Mouse (Mus musculus) liver, postnatal 0 days (tissue): ENCODE measurements at regions not wholly inside any gene's neighbourhood (a gene's known extent, or its start where the extent isn't known, plus 50 kb on each side); places are given as distances from the start of the nearest gene placed in this dataset.

Experiments
- ATAC-seq: fragments of 200-750 bp; cut with Nextera tagmentation; 2 replicates; pipeline ENCODE4 v1.8.0; 2017; ENCODE audit warnings: mild to moderate bottlenecking, moderate library complexity
- DNase-seq: peaks from one replicate; pipeline ENCODE4 v3.0.0-alpha.2; 2016
- H3K27ac ChIP-seq: fragments of 300-500 bp; sonication (generic); 2 replicates; pipeline ENCODE4 v1.5.1; 2014; ENCODE audit warnings: antibody characterized with exemption, moderate library complexity, mild to moderate bottlenecking, low read depth
- H3K27me3 ChIP-seq: fragments of 300-500 bp; sonication (generic); 2 replicates; pipeline ENCODE4 v1.6.1; 2014; ENCODE audit warnings: low read length, control low read depth, mixed read lengths; ENCODE audit not compliant: insufficient read depth
- H3K36me3 ChIP-seq: fragments of 300-500 bp; sonication (generic); replicated peaks from 2 replicates; pipeline ENCODE4 v1.6.1; 2014; ENCODE audit warnings: mild to moderate bottlenecking, control low read depth, low read length, moderate library complexity, mixed read lengths; ENCODE audit not compliant: insufficient read depth
- H3K4me1 ChIP-seq: fragments of 300-500 bp; sonication (generic); 2 replicates; pipeline ENCODE4 v1.6.1; 2014; ENCODE audit warnings: antibody characterized with exemption, mild to moderate bottlenecking, control low read depth; ENCODE audit not compliant: insufficient read depth
- H3K4me2 ChIP-seq: fragments of 300-500 bp; sonication (generic); 2 replicates; pipeline ENCODE4 v1.6.1; 2014; ENCODE audit warnings: low read depth, mild to moderate bottlenecking, low read length, moderate library complexity, mixed read lengths
- H3K4me3 ChIP-seq: fragments of 300-500 bp; sonication (generic); 2 replicates; pipeline ENCODE4 v1.5.1; 2014; ENCODE audit warnings: low read depth, low read length
- H3K9ac ChIP-seq: fragments of 300-500 bp; sonication (generic); replicated peaks from 2 replicates; pipeline ENCODE4 v1.6.1; 2014; ENCODE audit warnings: mild to moderate bottlenecking, moderate library complexity
- H3K9me3 ChIP-seq: fragments of 300-500 bp; sonication (generic); 2 replicates; pipeline ENCODE4 v1.6.1; 2016; ENCODE audit warnings: mild to moderate bottlenecking, control low read depth, low read length, mixed read lengths
- CTCF ChIP-seq: sonication (generic); IDR thresholded peaks from 2 replicates; pipeline ENCODE4 v1.5.1; 2016; ENCODE audit warnings: antibody characterized with exemption, low read depth
- EP300 ChIP-seq: IDR thresholded peaks from 2 replicates; pipeline ENCODE4 v1.6.1; 2016; ENCODE audit warnings: antibody characterized with exemption, low read depth, mild to moderate bottlenecking
- WGBS: fragments of 180-500 bp; shearing (Covaris S2); extraction: QIAGEN DNeasy Blood & Tissue Kit; methylation state at CpG from one replicate; pipeline ENCODE4 v1.1.7; 2014; ENCODE audit not compliant: insufficient replicate concordance; 5-methylcytosine and 5-hydroxymethylcytosine counted together

- ATAC-seq (no peak), DNase-seq (no peak)
- WGBS: 40% methylated on average over 2 of the region's 2 CpGs
- no peaks in the 10 kb centered on the region for H3K9me3 ChIP-seq
- no peak overlapping the region for H3K4me3 ChIP-seq
- H3K9ac ChIP-seq: no peak overlapping the region
- no peak overlapping the region for H3K4me2 ChIP-seq
- peaks cover 39% of the 10 kb centered on the region for H3K27me3 ChIP-seq
- no peak overlapping the region for H3K27ac ChIP-seq
- no peaks in the 10 kb centered on the region; the same call in 1 of the 2 replicates for H3K4me1 ChIP-seq
- TF ChIP-seq CTCF (no peak), EP300 (no peak)
- H3K36me3 ChIP-seq: no peaks in the 10 kb centered on the region
Measured at GRCm38 (mm10) chr4:55655329-55655728, 123.1 kb upstream of the Klf4 start.

GRCm38 (mm10) chr4:55652628-55653027 is 120.4 kb upstream of the Klf4 start:
- Histone ChIP-seq H3K27me3 (peaks cover 49% of the 10 kb centered on the region), H3K36me3 (no peaks in the 10 kb centered on the region), H3K4me2 (no peak overlapping the region), H3K4me1 (no peaks in the 10 kb centered on the region; the same call in 1 of the 2 replicates), H3K9ac (no peak overlapping the region), H3K9me3 (no peaks in the 10 kb centered on the region), H3K27ac (no peak overlapping the region), H3K4me3 (no peak overlapping the region)
- WGBS: 67% methylated on average over 5 of the region's 5 CpGs
- DNase-seq: no peak
- TF ChIP-seq EP300 (no peak), CTCF (no peak)
- no peak for ATAC-seq

- Histone ChIP-seq H3K36me3 (no peaks in the 10 kb centered on the region), H3K4me2 (peak overlapping the region; percentile 80), H3K9me3 (no peaks in the 10 kb centered on the region), H3K27me3 (peaks cover 45% of the 10 kb centered on the region), H3K4me3 (peak overlapping the region; percentile 54), H3K9ac (peak overlapping the region; percentile 59; the same call in 1 of the 2 replicates), H3K4me1 (no peaks in the 10 kb centered on the region; the same call in 1 of the 2 replicates), H3K27ac (peak overlapping the region; percentile 86)
- ATAC-seq: no peak
- WGBS: 14% methylated on average over 12 of the region's 12 CpGs
- DNase-seq: no peak
- no peak for TF ChIP-seq EP300
- TF ChIP-seq CTCF: 0 out of 2 replicates have a peak, but pooled peaks have one; percentile 9
Measured at GRCm38 (mm10) chr4:55651811-55652410, 119.6 kb upstream of the Klf4 start.

GRCm38 (mm10) chr4:55651051-55651763 is 118.9 kb upstream of the Klf4 start:
- peak overlapping the region; percentile 59 for H3K9ac ChIP-seq
- peaks cover 45% of the 10 kb centered on the region for H3K27me3 ChIP-seq
- no peak; the same call in 1 of the 2 replicates for TF ChIP-seq EP300
- TF ChIP-seq CTCF: no peak
- H3K9me3 ChIP-seq: no peaks in the 10 kb centered on the region
- H3K27ac ChIP-seq: peak overlapping the region; percentile 86
- no peaks in the 10 kb centered on the region for H3K36me3 ChIP-seq
- H3K4me1 ChIP-seq: no peaks in the 10 kb centered on the region; the same call in 1 of the 2 replicates
- peak; percentile 57 for DNase-seq
- ATAC-seq: peak; percentile 80
- peak overlapping the region; percentile 80 for H3K4me2 ChIP-seq
- WGBS: under 1% methylated on average over 50 of the region's 56 CpGs
- H3K4me3 ChIP-seq: peak overlapping the region; percentile 54

- H3K27ac ChIP-seq: no peak overlapping the region
- no peaks in the 10 kb centered on the region for H3K36me3 ChIP-seq
- no peaks in the 10 kb centered on the region; the same call in 1 of the 2 replicates for H3K4me1 ChIP-seq
- no peak overlapping the region for H3K4me3 ChIP-seq
- no peaks in the 10 kb centered on the region for H3K9me3 ChIP-seq
- ATAC-seq (no peak), DNase-seq (no peak)
- no peak for TF ChIP-seq CTCF
- TF ChIP-seq EP300: no peak
- no peak overlapping the region for H3K9ac ChIP-seq
- WGBS: 44% methylated on average over 7 of the region's 7 CpGs
- H3K4me2 ChIP-seq: no peak overlapping the region
- peaks cover 45% of the 10 kb centered on the region for H3K27me3 ChIP-seq
Measured at GRCm38 (mm10) chr4:55650186-55650585, 117.9 kb upstream of the Klf4 start.

- Histone ChIP-seq H3K27ac (no peak overlapping the region), H3K4me3 (no peak overlapping the region), H3K4me1 (no peaks in the 10 kb centered on the region; the same call in 1 of the 2 replicates), H3K9me3 (no peaks in the 10 kb centered on the region), H3K27me3 (peaks cover 41% of the 10 kb centered on the region), H3K4me2 (no peak overlapping the region), H3K9ac (no peak overlapping the region), H3K36me3 (no peaks in the 10 kb centered on the region)
- DNase-seq (no peak), ATAC-seq (no peak)
- TF ChIP-seq CTCF: no peak
- TF ChIP-seq EP300: no peak
- WGBS: 69% methylated on average over 7 of the region's 7 CpGs
Measured at GRCm38 (mm10) chr4:55648376-55648775, 116.1 kb upstream of the Klf4 start.
